Comparison of ENCODE assay signal across 8 mouse cellular contexts in the genomic region with DNA sequence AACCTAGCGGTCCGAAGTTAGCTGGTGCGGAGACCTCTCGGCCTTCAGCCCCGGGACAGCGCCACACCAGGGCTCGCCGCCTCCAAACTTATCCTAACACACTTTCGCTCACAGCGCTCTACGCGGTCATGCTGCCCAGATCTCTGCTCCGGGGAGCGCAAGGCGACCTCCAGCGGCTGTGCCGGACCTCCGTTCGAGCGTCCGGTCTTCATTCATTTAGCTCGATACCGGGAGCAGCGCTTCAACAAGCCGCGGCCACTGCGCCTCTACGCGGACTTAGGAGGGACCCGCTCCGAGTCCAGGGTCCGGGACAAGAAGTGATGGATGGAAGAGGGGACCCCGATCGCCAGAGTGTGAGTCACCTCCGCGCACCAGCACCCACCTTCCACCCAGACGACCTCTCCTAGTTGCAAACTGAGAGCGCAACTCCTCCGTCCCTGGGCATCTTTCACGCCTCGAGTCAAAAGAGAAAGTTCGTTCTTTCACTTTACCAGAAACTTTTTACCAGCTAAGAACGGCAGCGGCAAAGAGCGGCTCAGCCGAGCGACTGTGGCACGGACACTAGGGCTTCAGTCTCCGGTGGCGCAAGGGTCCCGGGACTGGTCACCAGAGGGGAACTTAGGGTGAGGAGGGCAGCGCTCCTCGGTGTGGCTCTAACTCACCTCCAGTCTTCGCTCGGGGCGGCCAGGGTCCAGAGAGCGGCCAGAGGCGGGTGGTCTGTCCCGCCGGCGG. TPM values are rescaled to one million over a fixed set of nuclear protein-coding genes. Genes with fewer than 3 reads are reported as not detected.
DNase-seq lines count a peak whose midpoint lies in the region; ATAC-seq and TF ChIP-seq lines count a peak whose summit lies in the region.

No protein-coding gene starts in this region.

- H3K4me3 ChIP-seq in embryonic facial prominence, embryonic 12.5 days: peak overlapping the region; percentile 54
- H3K4me3 ChIP-seq in heart, embryonic 13.5 days: peak overlapping the region; percentile 67
- H3K4me3 ChIP-seq in kidney, embryonic 15.5 days (replicated peaks): peak overlapping the region; percentile 61
- H3K4me3 ChIP-seq in lung, embryonic 16.5 days (ENCODE audit: low read length): peak overlapping the region; percentile 66
- peak overlapping the region; percentile 54 for H3K4me3 ChIP-seq in olfactory bulb, adult 2 months (ENCODE audit: insufficient read depth, low read depth, low read length)

- H3K27me3 ChIP-seq in embryonic facial prominence, embryonic 12.5 days: peaks cover 64% of the 10 kb centered on the region
- peaks cover 28% of the 10 kb centered on the region for H3K27me3 ChIP-seq in heart, embryonic 13.5 days (replicated peaks)
- peaks cover 70% of the 10 kb centered on the region for H3K27me3 ChIP-seq in kidney, embryonic 15.5 days
- peaks cover 14% of the 10 kb centered on the region for H3K27me3 ChIP-seq in lung, embryonic 16.5 days (ENCODE audit: control insufficient read depth, insufficient read depth, low read depth, low read length)

- TF ChIP-seq POLR2A in olfactory bulb, adult 2 months (IDR thresholded peaks at IDR 0.05; ENCODE audit: insufficient read depth, low read depth, low read length): no peak

- DNase-seq in B cell, adult 2 months: peak; percentile 50 to 54
- DNase-seq in adrenal gland, adult 8-10 months: peak; percentile 52
- DNase-seq in frontal cortex, adult 2 months (ENCODE audit: extremely low spot score in 1 of 2, low spot score in 1 of 2): no peak

- WGBS in embryonic facial prominence, embryonic 12.5 days: under 1% methylated on average over 61 of the region's 61 CpGs
- WGBS in heart, embryonic 13.5 days: under 1% methylated on average over 61 of the region's 61 CpGs
- under 1% methylated on average over 61 of the region's 61 CpGs for WGBS in kidney, embryonic 15.5 days
- WGBS in lung, embryonic 16.5 days: under 1% methylated on average over 61 of the region's 61 CpGs
- under 1% methylated on average over 61 of the region's 61 CpGs for WGBS in olfactory bulb, adult 2 months

- H3K36me3 ChIP-seq in embryonic facial prominence, embryonic 12.5 days: no peaks in the 10 kb centered on the region
- no peaks in the 10 kb centered on the region for H3K36me3 ChIP-seq in heart, embryonic 13.5 days
- no peaks in the 10 kb centered on the region for H3K36me3 ChIP-seq in kidney, embryonic 15.5 days
- no peaks in the 10 kb centered on the region for H3K36me3 ChIP-seq in lung, embryonic 16.5 days (ENCODE audit: control insufficient read depth, insufficient read depth, low read length)

- ATAC-seq in embryonic facial prominence, embryonic 12.5 days (ENCODE audit: insufficient number of reproducible peaks, insufficient read depth, low FRiP score, low TSS enrichment): peak; percentile 30; the same call in 1 of the 2 replicates
- no peak for ATAC-seq in heart, embryonic 13.5 days (ENCODE audit: extremely low read depth, insufficient number of reproducible peaks, low FRiP score, low TSS enrichment)
- peak; percentile 54 for ATAC-seq in kidney, embryonic 15.5 days (replicated peaks; ENCODE audit: low FRiP score)
- ATAC-seq in lung, embryonic 16.5 days (ENCODE audit: low read depth): peak; percentile 36

- H3K9me3 ChIP-seq in embryonic facial prominence, embryonic 12.5 days: no peaks in the 10 kb centered on the region
- no peaks in the 10 kb centered on the region for H3K9me3 ChIP-seq in heart, embryonic 13.5 days
- no peaks in the 10 kb centered on the region for H3K9me3 ChIP-seq in kidney, embryonic 15.5 days (replicated peaks)
- no peaks in the 10 kb centered on the region for H3K9me3 ChIP-seq in lung, embryonic 16.5 days (ENCODE audit: control insufficient read depth, low read length)

- H3K27ac ChIP-seq in embryonic facial prominence, embryonic 12.5 days: no peak overlapping the region
- H3K27ac ChIP-seq in heart, embryonic 13.5 days (replicated peaks): peak overlapping the region; percentile 90
- peak overlapping the region; percentile 82 for H3K27ac ChIP-seq in kidney, embryonic 15.5 days
- H3K27ac ChIP-seq in lung, embryonic 16.5 days (ENCODE audit: low read length): peak overlapping the region; percentile 84
- no peak overlapping the region for H3K27ac ChIP-seq in olfactory bulb, adult 2 months (ENCODE audit: insufficient read depth, low read depth, low read length)

- H3K4me2 ChIP-seq in embryonic facial prominence, embryonic 12.5 days (replicated peaks): peak overlapping the region; percentile 99
- H3K4me2 ChIP-seq in heart, embryonic 13.5 days: peak overlapping the region; percentile 92
- H3K4me2 ChIP-seq in kidney, embryonic 15.5 days: peak overlapping the region; percentile 99
- H3K4me2 ChIP-seq in lung, embryonic 16.5 days (ENCODE audit: low read depth, low read length): peak overlapping the region; percentile 100

- H3K4me1 ChIP-seq in embryonic facial prominence, embryonic 12.5 days: peaks cover 41% of the 10 kb centered on the region
- H3K4me1 ChIP-seq in heart, embryonic 13.5 days: peaks cover 73% of the 10 kb centered on the region
- peaks cover 86% of the 10 kb centered on the region for H3K4me1 ChIP-seq in kidney, embryonic 15.5 days
- H3K4me1 ChIP-seq in lung, embryonic 16.5 days (replicated peaks; ENCODE audit: control insufficient read depth, insufficient read depth, low read length): peaks cover 40% of the 10 kb centered on the region
- H3K4me1 ChIP-seq in olfactory bulb, adult 2 months (ENCODE audit: control insufficient read depth, insufficient read depth, low read length): peaks cover 35% of the 10 kb centered on the region

- no peak for TF ChIP-seq CTCF in olfactory bulb, adult 2 months (IDR thresholded peaks at IDR 0.05; ENCODE audit: insufficient read depth, low read depth, low read length)

- peak overlapping the region; percentile 55 for H3K9ac ChIP-seq in embryonic facial prominence, embryonic 12.5 days
- peak overlapping the region; percentile 87 for H3K9ac ChIP-seq in heart, embryonic 13.5 days
- H3K9ac ChIP-seq in kidney, embryonic 15.5 days: peak overlapping the region; percentile 60
- peak overlapping the region; percentile 80 for H3K9ac ChIP-seq in lung, embryonic 16.5 days (ENCODE audit: low read length)

RNA-seq across cellular contexts. Expression of gene Fam71a, which starts 18.0 kb away (rescaled TPM):
- total RNA-seq in adrenal gland, adult 8-10 months (2022): not detected
- not detected in 2 replicates for polyA plus RNA-seq in embryonic facial prominence, embryonic 12.5 days (2016; fragmentation: Nextera tagmentation; extraction: Ambion mirVana)
- polyA plus RNA-seq in heart, embryonic 13.5 days (2015; fragmentation: Nextera tagmentation; extraction: Ambion mirVana): not detected in 2 replicates
- polyA plus RNA-seq in kidney, embryonic 15.5 days (2015; fragmentation: Nextera tagmentation; extraction: Ambion mirVana): not detected in 2 replicates
- not detected in 2 replicates for polyA plus RNA-seq in lung, embryonic 16.5 days (2015; fragmentation: Nextera tagmentation; extraction: Ambion mirVana)
- polyA plus RNA-seq in olfactory bulb, adult 2 months (2012; ENCODE audit: insufficient read depth, insufficient read length, low replicate concordance, missing spikeins): not detected in 2 replicates
- polyA plus RNA-seq in frontal cortex, adult 2 months (2012; rRNA removed): not detected in 2 replicates

RNA-seq across cellular contexts. Expression of gene Atf3, which starts 35.2 kb away (rescaled TPM):
- 1 to 10 TPM; 2.1 to 8.6 (median 3.2) TPM for total RNA-seq in adrenal gland, adult 8-10 months (2022)
- polyA plus RNA-seq in embryonic facial prominence, embryonic 12.5 days (2016; fragmentation: Nextera tagmentation; extraction: Ambion mirVana): 2.3 and 2.8 TPM in 2 replicates
- 14.0 and 15.2 TPM in 2 replicates for polyA plus RNA-seq in heart, embryonic 13.5 days (2015; fragmentation: Nextera tagmentation; extraction: Ambion mirVana)
- polyA plus RNA-seq in kidney, embryonic 15.5 days (2015; fragmentation: Nextera tagmentation; extraction: Ambion mirVana): 4.2 and 4.3 TPM in 2 replicates
- 3.9 and 4.3 TPM in 2 replicates for polyA plus RNA-seq in lung, embryonic 16.5 days (2015; fragmentation: Nextera tagmentation; extraction: Ambion mirVana)
- not detected in 2 replicates for polyA plus RNA-seq in olfactory bulb, adult 2 months (2012; ENCODE audit: insufficient read depth, insufficient read length, low replicate concordance, missing spikeins)
- polyA plus RNA-seq in frontal cortex, adult 2 months (2012; rRNA removed): 2.0 and 2.7 TPM in 2 replicates

Comparison
In these comparisons a context has a peak if more than half of its experiments do, and no peak if none do; other contexts are left out.
1. DNase-seq: peak in B cell, adult 2 months (2 of 2) and adrenal gland, adult 8-10 months (single experiment); none in frontal cortex, adult 2 months (0 of 2).
2. H3K27ac ChIP-seq: peak in heart, embryonic 13.5 days (single experiment), kidney, embryonic 15.5 days (single experiment) and lung, embryonic 16.5 days (single experiment); none in embryonic facial prominence, embryonic 12.5 days (single experiment) and olfactory bulb, adult 2 months (single experiment).
3. Peak in every context shown above with its lines, with median percentiles within 50 percentile points of each other: H3K4me2 ChIP-seq, H3K4me3 ChIP-seq and H3K9ac ChIP-seq.